ENCODE assay signal across 8 mouse cellular contexts in genomic region chr11:103093862-103094833, GRCm38 (mm10). TPM values are rescaled to one million over a fixed set of nuclear protein-coding genes. Genes with fewer than 3 reads are reported as not detected.
DNase-seq lines count a peak whose midpoint lies in the region; ATAC-seq and TF ChIP-seq lines count a peak whose summit lies in the region.

No protein-coding gene starts in this region.

- no peak for TF ChIP-seq EP300 in stomach, postnatal 0 days (optimal IDR thresholded peaks at IDR 0.05)

- H3K4me2 ChIP-seq in heart, embryonic 16.5 days (ENCODE audit: low read depth, low read length), result no peak overlapping the region
- H3K4me2 ChIP-seq in stomach, postnatal 0 days (replicated peaks; ENCODE audit: low read depth), result no peak overlapping the region

- H3K4me3 ChIP-seq in heart, embryonic 16.5 days (ENCODE audit: low read length), result no peak overlapping the region
- no peak overlapping the region for H3K4me3 ChIP-seq in stomach, postnatal 0 days (ENCODE audit: low read depth, low read length)

- WGBS in heart, embryonic 16.5 days, result 61% methylated on average over 20 of the region's 20 CpGs
- WGBS in stomach, postnatal 0 days, result 50% methylated on average over 20 of the region's 20 CpGs

- peaks cover 58% of the 10 kb centered on the region for H3K4me1 ChIP-seq in heart, embryonic 16.5 days (ENCODE audit: control insufficient read depth, insufficient read depth, low read length)
- 0 out of 2 replicates have a peak, but pooled peaks cover 2% of the 10 kb centered on the region for H3K4me1 ChIP-seq in stomach, postnatal 0 days (replicated peaks; ENCODE audit: control insufficient read depth, insufficient read depth)

- H3K36me3 ChIP-seq in heart, embryonic 16.5 days (ENCODE audit: control insufficient read depth, insufficient read depth), result no peaks in the 10 kb centered on the region
- H3K36me3 ChIP-seq in stomach, postnatal 0 days (ENCODE audit: control insufficient read depth, insufficient read depth, low read length), result no peaks in the 10 kb centered on the region

- ATAC-seq in heart, embryonic 16.5 days (replicated peaks; ENCODE audit: extremely low read depth, insufficient read depth, low FRiP score), result no peak; the same call in 1 of the 2 replicates
- peak; percentile 90 for ATAC-seq in stomach, postnatal 0 days (ENCODE audit: low FRiP score, low TSS enrichment)
- no peak for ATAC-seq in erythroid progenitor cell, adult 5-6 weeks (replicated peaks; ENCODE audit: low FRiP score, poor library complexity, severe bottlenecking)

- H3K9ac ChIP-seq in heart, embryonic 16.5 days (ENCODE audit: low read length), result peak overlapping the region; percentile 30
- no peak overlapping the region for H3K9ac ChIP-seq in stomach, postnatal 0 days (ENCODE audit: low read length)

- no peak for TF ChIP-seq CTCF in stomach, postnatal 0 days (IDR thresholded peaks at IDR 0.05; ENCODE audit: low read depth)

- H3K9me3 ChIP-seq in heart, embryonic 16.5 days (replicated peaks; ENCODE audit: control insufficient read depth, low read length), result no peaks in the 10 kb centered on the region
- H3K9me3 ChIP-seq in stomach, postnatal 0 days (ENCODE audit: control insufficient read depth, low read length), result no peaks in the 10 kb centered on the region

- peak overlapping the region; percentile 56 for H3K27ac ChIP-seq in heart, embryonic 16.5 days (ENCODE audit: low read length)
- peak overlapping the region; percentile 49 for H3K27ac ChIP-seq in stomach, postnatal 0 days (replicated peaks)

- peak; percentile 35 to 38 for DNase-seq in spleen, adult 18-20 months
- DNase-seq in spleen, adult 12 weeks (ENCODE audit: low spot score), result no peak
- DNase-seq in adrenal gland, adult 2 months, result peak; percentile 87
- peak; percentile 95 for DNase-seq in stomach, postnatal 0 days (ENCODE audit: low spot score)
- DNase-seq in retina, postnatal 1 day, result no peak
- DNase-seq in thymus, adult 18-20 months, result no peak

- no peaks in the 10 kb centered on the region for H3K27me3 ChIP-seq in heart, embryonic 16.5 days (ENCODE audit: control insufficient read depth, insufficient read depth, low read length)
- no peaks in the 10 kb centered on the region for H3K27me3 ChIP-seq in stomach, postnatal 0 days (ENCODE audit: control insufficient read depth, insufficient read depth, low read length)

RNA-seq across cellular contexts. Expression of gene Plcd3, which starts 7.3 kb away (rescaled TPM):
- total RNA-seq in adrenal gland, adult 2 months (2021), result 10 to 100 TPM in 1 of 2 experiments, 1 to 10 TPM in 1; 6.3 to 14.3 TPM
- 21.4 and 24.7 TPM in 2 replicates for polyA plus RNA-seq in adrenal gland, adult 2 months (2012; rRNA removed)
- 13.6 and 17.0 TPM in 2 replicates for polyA plus RNA-seq in heart, embryonic 16.5 days (2015; fragmentation: Nextera tagmentation; extraction: Ambion mirVana)
- 4.2 and 5.0 TPM in 2 replicates for polyA plus RNA-seq in stomach, postnatal 0 days (2015; fragmentation: Nextera tagmentation; extraction: Ambion mirVana)
- total RNA-seq in erythroid progenitor cell, adult 5-6 weeks (2015; ENCODE audit: low replicate concordance), result 1.4 TPM in 1 of 2 replicates, not detected in the other
- total RNA-seq in erythroid progenitor cell, adult 5-6 weeks (2017; ENCODE audit: low replicate concordance), result 3.1 TPM in 1 of 2 replicates, not detected in the other

RNA-seq across cellular contexts. Expression of gene Acbd4, which starts 7.3 kb away (rescaled TPM):
- 100 to 1,000 TPM in 1 of 2 experiments, 10 to 100 TPM in 1; 88.4 to 175 TPM for total RNA-seq in adrenal gland, adult 2 months (2021)
- 70.3 and 91.9 TPM in 2 replicates for polyA plus RNA-seq in adrenal gland, adult 2 months (2012; rRNA removed)
- polyA plus RNA-seq in heart, embryonic 16.5 days (2015; fragmentation: Nextera tagmentation; extraction: Ambion mirVana), result 21.5 and 21.8 TPM in 2 replicates
- polyA plus RNA-seq in stomach, postnatal 0 days (2015; fragmentation: Nextera tagmentation; extraction: Ambion mirVana), result 28.6 and 36.7 TPM in 2 replicates
- 13.4 and 21.6 TPM in 2 replicates for total RNA-seq in erythroid progenitor cell, adult 5-6 weeks (2015; ENCODE audit: low replicate concordance)
- 25.6 and 60.5 TPM in 2 replicates for total RNA-seq in erythroid progenitor cell, adult 5-6 weeks (2017; ENCODE audit: low replicate concordance)

RNA-seq across cellular contexts. Expression of gene Hexim1, which starts 21.9 kb away (rescaled TPM):
- total RNA-seq in adrenal gland, adult 2 months (2021), result 10 to 100 TPM; 70.9 to 83.7 TPM
- 15.7 and 16.5 TPM in 2 replicates for polyA plus RNA-seq in adrenal gland, adult 2 months (2012; rRNA removed)
- polyA plus RNA-seq in heart, embryonic 16.5 days (2015; fragmentation: Nextera tagmentation; extraction: Ambion mirVana), result 2.9 TPM in 2 replicates
- 3.8 and 4.1 TPM in 2 replicates for polyA plus RNA-seq in stomach, postnatal 0 days (2015; fragmentation: Nextera tagmentation; extraction: Ambion mirVana)
- 7.5 and 14.1 TPM in 2 replicates for total RNA-seq in erythroid progenitor cell, adult 5-6 weeks (2015; ENCODE audit: low replicate concordance)
- total RNA-seq in erythroid progenitor cell, adult 5-6 weeks (2017; ENCODE audit: low replicate concordance), result 20.8 and 26.7 TPM in 2 replicates

RNA-seq across cellular contexts. Expression of gene Hexim2, which starts 38.1 kb away (rescaled TPM):
- total RNA-seq in adrenal gland, adult 2 months (2021), result 1 to 10 TPM; 2.8 to 7.0 TPM
- 3.3 and 4.5 TPM in 2 replicates for polyA plus RNA-seq in adrenal gland, adult 2 months (2012; rRNA removed)
- polyA plus RNA-seq in heart, embryonic 16.5 days (2015; fragmentation: Nextera tagmentation; extraction: Ambion mirVana), result 6.1 and 7.4 TPM in 2 replicates
- polyA plus RNA-seq in stomach, postnatal 0 days (2015; fragmentation: Nextera tagmentation; extraction: Ambion mirVana), result 3.7 and 4.4 TPM in 2 replicates
- total RNA-seq in erythroid progenitor cell, adult 5-6 weeks (2015; ENCODE audit: low replicate concordance), result 1.8 and 3.8 TPM in 2 replicates
- total RNA-seq in erythroid progenitor cell, adult 5-6 weeks (2017; ENCODE audit: low replicate concordance), result 5.9 and 13.0 TPM in 2 replicates

Comparison
In these comparisons a context has a peak if more than half of its experiments do, and no peak if none do; other contexts are left out.
1. DNase-seq: peak in spleen, adult 18-20 months (2 of 2), adrenal gland, adult 2 months (single experiment) and stomach, postnatal 0 days (single experiment); none in spleen, adult 12 weeks (single experiment), retina, postnatal 1 day (single experiment) and thymus, adult 18-20 months (0 of 2).